Comparison of ENCODE assay signal across 7 mouse cellular contexts in the genomic region with DNA sequence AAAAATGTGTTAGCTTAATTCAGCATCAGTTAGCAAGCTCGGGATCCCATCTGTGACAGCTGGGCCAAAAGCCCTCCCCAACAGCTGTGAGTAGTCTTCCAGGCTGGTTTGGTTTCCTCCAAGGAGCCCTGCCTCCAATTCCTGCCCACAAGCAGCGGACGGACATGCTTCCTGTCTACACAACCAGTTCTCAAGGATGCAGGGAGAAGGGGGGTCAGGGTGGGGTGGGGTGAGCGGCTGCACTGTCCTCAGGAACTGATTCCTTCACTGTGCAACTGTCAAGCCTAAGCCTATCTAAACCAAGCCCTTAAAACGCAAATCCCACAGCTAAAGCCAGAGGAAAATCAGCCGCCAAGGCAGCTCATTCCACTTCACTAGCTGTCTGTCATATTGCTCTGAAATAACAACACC. TPM values are rescaled to one million over a fixed set of nuclear protein-coding genes. Genes with fewer than 3 reads are reported as not detected.
DNase-seq lines count a peak whose midpoint lies in the region; ATAC-seq and TF ChIP-seq lines count a peak whose summit lies in the region.

No protein-coding gene starts in this region.

- in situ Hi-C loops in Patski (cut with MboI; ENCODE audit: low pct_unique_long_range_greater_than_20kb), result no loop called here

- peak; percentile 6 for ATAC-seq in Patski
- ATAC-seq in intestine, embryonic 14.5 days (replicated peaks; ENCODE audit: low FRiP score, low TSS enrichment, low read depth), result no peak

- H3K9ac ChIP-seq in intestine, embryonic 14.5 days (ENCODE audit: low read length), result peak overlapping the region; percentile 91

- 2% methylated on average over 6 of the region's 6 CpGs for WGBS in intestine, embryonic 14.5 days
- WGBS in macrophage (ENCODE audit: missing documents), result 1% methylated on average over 6 of the region's 6 CpGs

- CTCF ChIA-PET in Patski (lab: Charles Lee), result interaction anchor here (1.4 to 1.9 kb wide), 2 partner anchors 13 to 46 kb away, joined by 3 to 4 read pairs; no protein-coding TSS in a partner anchor

- peak overlapping the region; percentile 91 for H3K4me3 ChIP-seq in intestine, embryonic 14.5 days (ENCODE audit: low read depth, low read length)
- H3K4me3 ChIP-seq in macrophage (ENCODE audit: inconsistent target), result peak overlapping the region; percentile 65

- H3K27ac ChIP-seq in intestine, embryonic 14.5 days (ENCODE audit: low read depth), result peak overlapping the region; percentile 83
- no peak overlapping the region for H3K27ac ChIP-seq in macrophage

- POLR2A ChIA-PET in Patski (lab: Charles Lee), result interaction anchor here (1.5 kb wide), 1 partner anchor 16 kb away, joined by 3 read pairs; no protein-coding TSS in a partner anchor

- H3K27me3 ChIP-seq in Patski, result no peaks in the 10 kb centered on the region
- H3K27me3 ChIP-seq in intestine, embryonic 14.5 days (replicated peaks; ENCODE audit: control insufficient read depth, insufficient read depth, low read length), result no peaks in the 10 kb centered on the region

- H3K9me3 ChIP-seq in intestine, embryonic 14.5 days (ENCODE audit: control insufficient read depth, low read length), result no peaks in the 10 kb centered on the region

- intact Hi-C loops in left cerebral cortex, postnatal 10 days (cut with DNase I), result loop anchor here (10.0 kb wide), 1 partner anchor 170 kb away; a partner anchor contains a TSS

- peaks cover 9% of the 10 kb centered on the region; the same call in 1 of the 2 replicates for H3K4me1 ChIP-seq in intestine, embryonic 14.5 days (replicated peaks; ENCODE audit: control insufficient read depth, insufficient read depth, low read length)

- no peak for DNase-seq in Patski (ENCODE audit: low read depth, low spot score)
- peak; percentile 51 to 59 for DNase-seq in cerebellum, postnatal 10 days
- DNase-seq in gastrocnemius, postnatal 10 days, result peak; percentile 25
- DNase-seq in intestine, embryonic 14.5 days (ENCODE audit: low spot score), result peak; percentile 62
- peak; percentile 48 to 74 for DNase-seq in left cerebral cortex, postnatal 10 days (ENCODE audit: extremely low spot score in 1 of 2, low spot score in 2 of 2)
- DNase-seq in skeletal muscle tissue, adult 2 months (ENCODE audit: low read depth, low spot score), result peak; percentile 46

- no peak for TF ChIP-seq CTCF in Patski (IDR thresholded peaks at IDR 0.05)

- H3K36me3 ChIP-seq in intestine, embryonic 14.5 days (ENCODE audit: control insufficient read depth, insufficient read depth, low read length), result peaks cover 14% of the 10 kb centered on the region
- no peaks in the 10 kb centered on the region; the same call in 1 of the 2 replicates for H3K36me3 ChIP-seq in macrophage (ENCODE audit: inconsistent target)

- H3K4me2 ChIP-seq in intestine, embryonic 14.5 days (ENCODE audit: low read length), result peak overlapping the region; percentile 90

- H3K79me2 ChIP-seq in macrophage (ENCODE audit: inconsistent target), result peaks cover 51% of the 10 kb centered on the region

RNA-seq across cellular contexts. Expression of a gene that starts 24.0 kb away (rescaled TPM):
- polyA plus RNA-seq in Patski (2021) (201 TPM), macrophage (2018) (28.4 to 40.0 TPM (median 31.3 TPM) in 3 replicates)
- 100 to 1,000 TPM in 1 of 2 experiments, 10 to 100 TPM in 1; 98.8 to 104 TPM for total RNA-seq in gastrocnemius, postnatal 10 days (2021)
- polyA plus RNA-seq in intestine, embryonic 14.5 days (2014; fragmentation: Nextera tagmentation; extraction: Ambion mirVana), result 179 and 195 TPM in 2 replicates
- total RNA-seq in left cerebral cortex, postnatal 10 days (2021), result 100 to 1,000 TPM; 390 TPM
- 100 to 1,000 TPM in 13 of 26 experiments, 10 to 100 TPM in 13; 53.9 to 175 (median 98.5) TPM for total RNA-seq in macrophage (2018; cell fraction: chromatin; rRNA removed)
- total RNA-seq in macrophage (2018; cell fraction: cytosol; rRNA removed), result 10 to 100 TPM; 16.9 to 38.5 (median 26.3) TPM
- total RNA-seq in macrophage (2018; cell fraction: nucleus; rRNA removed), result 100 to 1,000 TPM in 5 of 26 experiments, 10 to 100 TPM in 21; 35.7 to 126 (median 66.7) TPM

RNA-seq across cellular contexts. Expression of a gene that starts 51.0 kb away (rescaled TPM):
- polyA plus RNA-seq in Patski (2021) (14.8 TPM), macrophage (2018) (not detected in 3 replicates)
- 1 to 10 TPM; 5.6 to 6.4 TPM for total RNA-seq in gastrocnemius, postnatal 10 days (2021)
- polyA plus RNA-seq in intestine, embryonic 14.5 days (2014; fragmentation: Nextera tagmentation; extraction: Ambion mirVana), result 46.5 and 51.3 TPM in 2 replicates
- 10 to 100 TPM; 25.0 to 26.6 TPM for total RNA-seq in left cerebral cortex, postnatal 10 days (2021)
- total RNA-seq in macrophage (2018; cell fraction: chromatin; rRNA removed), result under 1 TPM in 1 of 26 experiments, not detected in 25; 0.47 TPM
- under 1 TPM in 1 of 26 experiments, not detected in 25; 0.14 TPM for total RNA-seq in macrophage (2018; cell fraction: cytosol; rRNA removed)
- not detected for total RNA-seq in macrophage (2018; cell fraction: nucleus; rRNA removed)

Comparison
In these comparisons a context has a peak if more than half of its experiments do, and no peak if none do; other contexts are left out.
1. RNA of a gene that starts 51.0 kb away (polyA plus RNA-seq): 46.5 to 51.3 TPM in intestine, embryonic 14.5 days and 14.8 TPM in Patski (single experiment); not detected in macrophage; every median in the first group is over 10 times any median in the second.